Mouse (Mus musculus) thymus, adult 2 months (tissue): ENCODE data around the gene Ints1. TPM values are rescaled to one million over a fixed set of nuclear protein-coding genes. Genes with fewer than 3 reads are reported as not detected.
A peak's percentile ranks its signal among the peaks of the same experiment; 100 is the strongest.

Experiments
- DNase-seq: peaks from one replicate; pipeline ENCODE4 v3.0.0; 2021
- H3K27ac ChIP-seq: fragments of 200-500 bp; 2 replicates; pipeline ENCODE4 v1.5.1; 2012; ENCODE audit warnings: low read length, control low read depth; ENCODE audit not compliant: control insufficient read depth, insufficient read depth
- H3K27me3 ChIP-seq: fragments of 200-500 bp; 2 replicates; pipeline ENCODE4 v1.6.1; 2012; ENCODE audit warnings: mild to moderate bottlenecking, low read length, moderate library complexity, mixed read lengths; ENCODE audit not compliant: control insufficient read depth, insufficient read depth
- H3K36me3 ChIP-seq: fragments of 200-500 bp; 2 replicates; pipeline ENCODE4 v1.6.1; 2012; ENCODE audit warnings: mild to moderate bottlenecking, low read length, moderate library complexity; ENCODE audit not compliant: control insufficient read depth, insufficient read depth
- H3K4me1 ChIP-seq: fragments of 200-500 bp; replicated peaks from 2 replicates; pipeline ENCODE4 v1.6.1; 2012; ENCODE audit warnings: low read length; ENCODE audit not compliant: control insufficient read depth, insufficient read depth
- H3K4me3 ChIP-seq: fragments of 200-500 bp; 2 replicates; pipeline ENCODE4 v1.5.1; 2012; ENCODE audit warnings: mild to moderate bottlenecking, low read length, control low read depth, moderate library complexity; ENCODE audit not compliant: control insufficient read depth, insufficient read depth
- CTCF ChIP-seq: fragments of 200-500 bp; IDR thresholded peaks from 2 replicates; pipeline ENCODE4 v1.5.1; 2012; ENCODE audit warnings: mild to moderate bottlenecking, control low read depth, low read length, moderate library complexity, borderline replicate concordance; ENCODE audit not compliant: control insufficient read depth, poor library complexity, insufficient read depth; ENCODE audit errors: extremely low read depth
- POLR2A ChIP-seq: fragments of 200-500 bp; IDR thresholded peaks from 2 replicates; pipeline ENCODE4 v1.6.1; 2012; ENCODE audit warnings: mild to moderate bottlenecking, low read length, control low read depth, moderate library complexity; ENCODE audit not compliant: control insufficient read depth, poor library complexity, insufficient read depth; ENCODE audit errors: extremely low read depth
- WGBS: fragments of 180-500 bp; shearing (Covaris S2); methylation state at CpG from one replicate; pipeline ENCODE4 v1.1.7; 2018; 5-methylcytosine and 5-hydroxymethylcytosine counted together
- polyA plus RNA-seq: library from polyadenylated mRNA; depleted of rRNA; stranded (reverse); fragments of >200 nt; gene quantifications from 2 replicates; pipeline ENCODE4 v1.2.3, GENCODE M21; 2012; rRNA removed

The Ints1 gene
- 214 and 251 TPM in 2 replicates for polyA plus RNA-seq

DNA sequence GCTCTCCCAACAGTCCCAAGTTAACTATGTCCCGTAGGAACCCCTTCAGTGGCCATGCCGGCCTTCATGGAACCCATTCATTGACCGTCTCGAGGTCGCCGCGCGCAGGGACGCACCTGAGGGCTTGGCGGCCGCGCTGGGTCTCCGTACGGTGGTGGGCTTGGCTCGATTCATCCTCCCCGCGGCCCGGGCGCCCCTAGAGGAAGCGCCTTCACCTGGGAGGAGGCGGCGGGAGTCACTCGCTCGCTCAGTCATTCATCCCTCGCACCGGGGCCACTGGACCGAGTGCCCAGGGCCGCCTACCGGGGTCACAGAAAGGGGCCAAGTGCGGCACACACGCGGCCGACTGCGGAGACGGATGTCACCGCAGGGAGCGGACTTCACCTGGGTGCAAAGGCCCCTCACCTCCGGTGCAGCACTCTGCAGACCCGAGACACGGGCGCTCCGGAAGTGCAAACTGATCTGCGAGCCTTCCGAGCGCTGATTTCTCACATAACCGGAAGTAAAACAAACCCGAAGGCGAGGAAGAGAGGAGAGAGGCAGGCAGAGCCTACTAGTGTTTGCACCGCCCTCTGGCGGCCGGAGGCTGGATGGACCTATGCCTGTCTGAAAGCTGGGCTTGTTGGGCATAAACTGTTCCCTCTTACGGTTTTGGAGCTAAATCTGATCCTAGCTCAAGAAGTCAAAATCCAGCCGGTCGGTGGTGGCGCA is at the start of gene Ints1:
Ints1 (minus strand) TSS at position 459 of the 711 bp plus-strand sequence.
- Histone ChIP-seq H3K4me1 (peaks cover 28% of the 10 kb centered on the region), H3K27me3 (no peaks in the 10 kb centered on the region), H3K27ac (peak within 1 kb of the TSS; percentile 92), H3K4me3 (peak within 1 kb of the TSS; percentile 91), H3K36me3 (peaks cover 21% of the 10 kb centered on the region)
- TF ChIP-seq POLR2A (peak; percentile 43), CTCF (peak; percentile 93)
- DNase-seq = peak; percentile 97
- WGBS = under 1% methylated on average over 55 of the region's 55 CpGs

DNA sequence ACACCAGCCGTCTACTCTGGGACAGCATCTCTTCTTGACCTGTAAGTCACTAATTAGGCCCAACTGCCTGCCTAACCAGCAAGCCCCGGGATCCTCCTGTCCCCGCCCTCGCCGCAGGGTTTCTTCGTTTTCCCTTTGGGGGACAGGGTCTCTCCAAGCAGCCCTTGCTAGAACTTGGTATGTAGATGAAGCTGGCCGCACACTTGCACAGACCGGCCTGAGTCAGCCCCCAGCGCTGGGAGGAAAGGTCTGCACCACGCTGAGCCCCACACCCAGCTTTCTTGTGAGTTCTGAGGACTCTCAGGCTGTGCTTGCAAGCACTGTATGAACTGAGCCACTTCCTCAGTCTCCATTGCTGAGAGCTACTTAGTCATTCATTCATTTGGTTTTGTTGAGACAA is 49.1 kb upstream of the Ints1 start:
- WGBS = 96% methylated on average over 10 of the region's 10 CpGs
- TF ChIP-seq CTCF = no peak
- no peak for TF ChIP-seq POLR2A
- Histone ChIP-seq H3K27ac (no peak overlapping the region), H3K36me3 (0 out of 2 replicates have a peak, but pooled peaks cover 9% of the 10 kb centered on the region), H3K4me3 (no peak overlapping the region), H3K4me1 (peaks cover 7% of the 10 kb centered on the region), H3K27me3 (no peaks in the 10 kb centered on the region)
- no peak for DNase-seq

- DNase-seq = no peak
- no peak for TF ChIP-seq CTCF
- no peak for TF ChIP-seq POLR2A
- no peaks in the 10 kb centered on the region for H3K27me3 ChIP-seq
- WGBS = 91% methylated on average over 12 of the region's 12 CpGs
- 0 out of 2 replicates have a peak, but pooled peaks cover 9% of the 10 kb centered on the region for H3K36me3 ChIP-seq
- peaks cover 7% of the 10 kb centered on the region for H3K4me1 ChIP-seq
- no peak overlapping the region for H3K4me3 ChIP-seq
- no peak overlapping the region for H3K27ac ChIP-seq
Measured at GRCm38 (mm10) chr5:139821466-139822459, 46.3 kb upstream of the Ints1 start.

GRCm38 (mm10) chr5:139819538-139820181 is 44.2 kb upstream of the Ints1 start, which contains the start of gene Tmem184a:
Tmem184a (minus strand) TSS chr5:139819917.
- H3K36me3 ChIP-seq = 0 out of 2 replicates have a peak, but pooled peaks cover 9% of the 10 kb centered on the region
- H3K4me3 ChIP-seq = no peak within 1 kb of the TSS
- H3K27me3 ChIP-seq = no peaks in the 10 kb centered on the region
- DNase-seq = no peak
- TF ChIP-seq POLR2A (no peak), CTCF (no peak)
- no peak within 1 kb of the TSS for H3K27ac ChIP-seq
- WGBS = 91% methylated on average over 9 of the region's 9 CpGs
- no peaks in the 10 kb centered on the region for H3K4me1 ChIP-seq

GRCm38 (mm10) chr5:139818801-139819200 is 43.3 kb upstream of the Ints1 start:
- peak; percentile 67 for DNase-seq
- H3K4me3 ChIP-seq = no peak overlapping the region
- TF ChIP-seq POLR2A (no peak), CTCF (no peak)
- WGBS = 48% methylated on average over 4 of the region's 4 CpGs
- H3K27ac ChIP-seq = no peak overlapping the region
- H3K36me3 ChIP-seq = 0 out of 2 replicates have a peak, but pooled peaks cover 9% of the 10 kb centered on the region
- no peaks in the 10 kb centered on the region for H3K4me1 ChIP-seq
- H3K27me3 ChIP-seq = no peaks in the 10 kb centered on the region

GRCm38 (mm10) chr5:139818056-139818455 is 42.6 kb upstream of the Ints1 start:
- no peak overlapping the region for H3K4me3 ChIP-seq
- H3K27ac ChIP-seq = no peak overlapping the region
- 95% methylated on average over 3 of the region's 3 CpGs for WGBS

More at GRCm38 (mm10) chr5:139818056-139818455, 42.6 kb upstream of the Ints1 start:
- DNase-seq = no peak
- no peaks in the 10 kb centered on the region for H3K27me3 ChIP-seq
- TF ChIP-seq CTCF = no peak
- TF ChIP-seq POLR2A = no peak
- 0 out of 2 replicates have a peak, but pooled peaks cover 9% of the 10 kb centered on the region for H3K36me3 ChIP-seq
- H3K4me1 ChIP-seq = no peaks in the 10 kb centered on the region
